In the genomic region with DNA sequence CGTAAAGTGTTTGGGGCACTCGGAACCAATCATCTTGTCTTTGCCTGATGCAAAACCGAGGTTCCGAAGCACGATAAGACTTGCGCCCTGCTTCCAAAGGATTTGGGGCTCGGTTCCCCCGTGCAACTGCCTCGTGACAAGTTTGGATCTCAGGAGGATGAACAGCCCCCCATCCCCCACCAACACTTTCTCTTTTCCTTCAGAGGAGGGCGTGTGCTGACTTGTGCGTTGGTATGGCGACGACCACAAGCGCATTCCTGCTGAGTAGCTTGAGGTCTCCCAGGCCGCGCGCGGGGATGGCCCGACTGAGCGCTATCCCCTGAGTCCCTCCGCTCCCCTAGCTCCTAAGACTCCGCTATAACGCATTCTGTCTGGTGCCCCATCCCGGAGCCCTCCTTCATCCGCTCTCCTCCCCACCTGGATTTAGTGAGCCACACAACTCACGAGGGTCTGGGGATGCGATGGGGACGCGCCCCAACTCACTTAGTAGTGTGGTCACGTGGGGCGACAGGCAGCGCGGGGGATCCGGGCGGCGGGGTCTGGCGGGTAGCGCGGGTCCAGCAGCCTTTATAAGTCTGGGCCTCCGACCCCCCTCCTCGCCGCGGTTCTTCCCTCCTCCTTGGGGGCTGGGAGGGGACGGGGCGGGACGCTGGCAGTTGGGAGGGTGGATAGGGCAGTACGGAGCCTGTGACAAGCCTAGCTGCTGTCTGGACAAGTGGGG, we compare ENCODE assay signal across 7 mouse cellular contexts. TPM values are rescaled to one million over a fixed set of nuclear protein-coding genes. Genes with fewer than 3 reads are reported as not detected.
DNase-seq lines count a peak whose midpoint lies in the region; ATAC-seq and TF ChIP-seq lines count a peak whose summit lies in the region.

A gene (minus strand): TSS at position 611 of the 721 bp plus-strand sequence.

- TF ChIP-seq POLR2A in ES-Bruce4 (IDR thresholded peaks at IDR 0.05; ENCODE audit: insufficient read depth, low read length), result no peak
- peak; percentile 65 for TF ChIP-seq POLR2A in embryonic fibroblast, embryonic 13.5 days (IDR thresholded peaks at IDR 0.05; ENCODE audit: low read depth, low read length)

- peak within 1 kb of the TSS; percentile 69 for H3K9ac ChIP-seq in ES-Bruce4 (ENCODE audit: low read depth, poor library complexity, severe bottlenecking)
- peak within 1 kb of the TSS; percentile 41 for H3K9ac ChIP-seq in heart, postnatal 0 days (replicated peaks; ENCODE audit: low read depth, low read length)

- peak; percentile 63 for ATAC-seq in heart, postnatal 0 days (ENCODE audit: insufficient read depth, low read depth)

- TF ChIP-seq CTCF in ES-Bruce4 (IDR thresholded peaks at IDR 0.05; ENCODE audit: low read depth, low read length), result no peak
- no peak for TF ChIP-seq CTCF in embryonic fibroblast, embryonic 13.5 days (IDR thresholded peaks at IDR 0.05; ENCODE audit: borderline replicate concordance, insufficient read depth, low read length)
- no peak for TF ChIP-seq CTCF in heart, postnatal 0 days (IDR thresholded peaks at IDR 0.05; ENCODE audit: low read depth)

- H3K4me1 ChIP-seq in ES-Bruce4 (ENCODE audit: control insufficient read depth, insufficient read depth, low read length), result no peaks in the 10 kb centered on the region
- H3K4me1 ChIP-seq in embryonic fibroblast, embryonic 13.5 days (ENCODE audit: control insufficient read depth, insufficient read depth, low read length), result peaks cover 5% of the 10 kb centered on the region; the same call in 1 of the 2 replicates
- peaks cover 23% of the 10 kb centered on the region for H3K4me1 ChIP-seq in heart, postnatal 0 days (ENCODE audit: control insufficient read depth, insufficient read depth)

- 0 out of 2 replicates have a peak, but pooled peaks have one; percentile 16 for TF ChIP-seq EP300 in ES-Bruce4 (IDR thresholded peaks at IDR 0.05; ENCODE audit: insufficient read depth, low read depth, low read length)
- no peak for TF ChIP-seq EP300 in heart, postnatal 0 days (IDR thresholded peaks at IDR 0.05; ENCODE audit: low read depth)

- peak within 1 kb of the TSS; percentile 69 for H3K4me3 ChIP-seq in ES-Bruce4 (ENCODE audit: low read depth, low read length)
- peak within 1 kb of the TSS; percentile 66 for H3K4me3 ChIP-seq in embryonic fibroblast, embryonic 13.5 days (ENCODE audit: insufficient read depth, low read length)
- peak within 1 kb of the TSS; percentile 55 for H3K4me3 ChIP-seq in heart, postnatal 0 days (ENCODE audit: low read depth, low read length)

- no peaks in the 10 kb centered on the region for H3K27me3 ChIP-seq in ES-Bruce4 (ENCODE audit: control insufficient read depth, insufficient read depth, low read length, poor library complexity, severe bottlenecking)
- H3K27me3 ChIP-seq in heart, postnatal 0 days (ENCODE audit: control insufficient read depth, insufficient read depth, low read length), result peaks cover 47% of the 10 kb centered on the region; the same call in 1 of the 2 replicates

- peak within 1 kb of the TSS; percentile 81 for H3K27ac ChIP-seq in ES-Bruce4 (ENCODE audit: insufficient read depth, low read length)
- 0 out of 2 replicates have a peak within 1 kb of the TSS, but pooled peaks have one; percentile 7 for H3K27ac ChIP-seq in embryonic fibroblast, embryonic 13.5 days (ENCODE audit: insufficient read depth, low read length)
- no peak within 1 kb of the TSS for H3K27ac ChIP-seq in heart, postnatal 0 days (ENCODE audit: low read depth)

- H3K4me2 ChIP-seq in heart, postnatal 0 days (ENCODE audit: low read depth, low read length), result peak within 1 kb of the TSS; percentile 96

- H3K36me3 ChIP-seq in ES-Bruce4 (ENCODE audit: control insufficient read depth, insufficient read depth, low read length, poor library complexity, severe bottlenecking), result peaks cover 16% of the 10 kb centered on the region
- H3K36me3 ChIP-seq in heart, postnatal 0 days (replicated peaks; ENCODE audit: control insufficient read depth, insufficient read depth, low read length), result no peaks in the 10 kb centered on the region

- under 1% methylated on average over 45 of the region's 47 CpGs for WGBS in heart, postnatal 0 days

- DNase-seq in R1 (ENCODE audit: low read depth, low spot score), result peak; percentile 96
- DNase-seq in heart, postnatal 0 days (ENCODE audit: low spot score), result no peak
- DNase-seq in layer of hippocampus, postnatal 14 days (ENCODE audit: low spot score in 2 of 2), result no peak
- peak; percentile 88 for DNase-seq in lung, postnatal 10 days
- peak; percentile 73 for DNase-seq in retina, postnatal 1 day

- no peaks in the 10 kb centered on the region for H3K9me3 ChIP-seq in ES-Bruce4 (replicated peaks; ENCODE audit: control insufficient read depth, insufficient read depth, low read length, poor library complexity, severe bottlenecking)
- no peaks in the 10 kb centered on the region for H3K9me3 ChIP-seq in heart, postnatal 0 days (replicated peaks; ENCODE audit: control insufficient read depth, low read length)

RNA-seq across cellular contexts. Expression of the gene that starts here (rescaled TPM):
- 52.4 and 55.9 TPM in 2 replicates for polyA plus RNA-seq in ES-Bruce4 (2011; ENCODE audit: insufficient read depth, insufficient read length, low read depth, missing spikeins)
- polyA plus RNA-seq in embryonic fibroblast, embryonic 13.5 days (2011; ENCODE audit: insufficient read length, low read depth, missing spikeins), result 26.5 and 39.5 TPM in 2 replicates
- 7.7 and 10.4 TPM in 2 replicates for total RNA-seq in heart, postnatal 0 days (2014; rRNA removed; ENCODE audit: low replicate concordance)
- 8.3 and 8.6 TPM in 2 replicates for polyA plus RNA-seq in heart, postnatal 0 days (2015; fragmentation: Nextera tagmentation; extraction: Ambion mirVana)
- total RNA-seq in layer of hippocampus, postnatal 14 days (2021), result 100 to 1,000 TPM in 1 of 2 experiments, 10 to 100 TPM in 1; 72.5 to 107 TPM

Comparison
In these comparisons a context has a peak if more than half of its experiments do, and no peak if none do; other contexts are left out.
1. DNase-seq: peak in R1 (single experiment), lung, postnatal 10 days (single experiment) and retina, postnatal 1 day (single experiment); none in heart, postnatal 0 days (single experiment) and layer of hippocampus, postnatal 14 days (0 of 2).
2. Peak in every context shown above with its lines, with median percentiles within 50 percentile points of each other: H3K4me3 ChIP-seq.